Mouse (Mus musculus) G1E (cell line): Measurements from ENCODE around the gene Prnd. TPM values are rescaled to one million over a fixed set of nuclear protein-coding genes. Genes with fewer than 3 reads are reported as not detected.

ENCODE experiments used
- ATAC-seq: 2 replicates; pipeline ENCODE4 v1.8.0; 2016; ENCODE audit warnings: mild to moderate bottlenecking; ENCODE audit not compliant: insufficient number of reproducible peaks, poor library complexity, low FRiP score, severe bottlenecking; ENCODE audit errors: extremely low read depth
- DNase-seq: peaks from one replicate; pipeline ENCODE4 v3.0.0; 2012; ENCODE audit warnings: low spot score
- H3K27me3 ChIP-seq: 2 replicates; pipeline ENCODE4 v1.6.1; 2012; ENCODE audit warnings: mild to moderate bottlenecking, low read length, inconsistent platforms; ENCODE audit not compliant: insufficient read depth
- H3K36me3 ChIP-seq: replicated peaks from 2 replicates; pipeline ENCODE3; 2012; ENCODE audit warnings: mild to moderate bottlenecking, inconsistent platforms
- H3K4me1 ChIP-seq: 2 replicates; pipeline ENCODE4 v1.6.1; 2012; ENCODE audit warnings: low read depth, low read length, inconsistent platforms, mixed read lengths; ENCODE audit not compliant: insufficient read depth
- H3K4me3 ChIP-seq: 2 replicates; pipeline ENCODE4 v1.5.1; 2012; ENCODE audit warnings: low read depth, mild to moderate bottlenecking, inconsistent platforms, low read length, moderate library complexity, mixed read lengths
- H3K9me3 ChIP-seq: replicated peaks from 2 replicates; pipeline ENCODE4 v1.6.1; 2012; ENCODE audit warnings: inconsistent platforms
- CTCF ChIP-seq: IDR thresholded peaks from 2 replicates; pipeline ENCODE4 v1.5.1; 2012; ENCODE audit warnings: low read depth, low read length, inconsistent platforms, mixed read lengths
- GATA1 ChIP-seq: IDR thresholded peaks from 2 replicates; pipeline ENCODE4 v1.6.1; 2012; ENCODE audit warnings: borderline replicate concordance, low read length, inconsistent platforms, mixed read lengths
- GATA2 ChIP-seq: IDR thresholded peaks from 2 replicates; pipeline ENCODE4 v1.6.1; 2012; ENCODE audit warnings: low read depth, low read length, inconsistent platforms, borderline replicate concordance
- POLR2AphosphoS5 ChIP-seq: IDR thresholded peaks from 2 replicates; pipeline ENCODE4 v1.6.1; 2012; ENCODE audit warnings: low read depth, low read length, inconsistent platforms; ENCODE audit not compliant: insufficient replicate concordance
- TAL1 ChIP-seq: conservative IDR thresholded peaks from 2 replicates; pipeline ENCODE4 v1.6.1; 2012; ENCODE audit warnings: low read depth, low read length, inconsistent platforms, mixed read lengths
- polyA plus RNA-seq: library from polyadenylated mRNA; stranded (reverse); fragments of >175 nt; gene quantifications from 2 replicates; pipeline ENCODE4 v1.2.3, GENCODE M21; 2012
- total RNA-seq, 2 experiments: library from RNA; stranded (forward) in 1 of 2; stranded (reverse) in 1 of 2; fragments of 200-1000 nt in 1 of 2; fragments of >200 nt in 1 of 2; fragmentation: Nextera tagmentation in 1 of 2; gene quantifications; 2 replicates each; pipeline ENCODE4 v1.2.3; 2014 to 2017

The Prnd gene
- total and polyA plus RNA-seq, 3 experiments, result 0.05 TPM; not detected in 2

GRCm38 (mm10) chr2:131945765-131946164 is 4.9 kb upstream of the Prnd start:
- Histone ChIP-seq H3K36me3 (no peaks in the 10 kb centered on the region), H3K27me3 (peaks cover 17% of the 10 kb centered on the region), H3K4me1 (peaks cover 9% of the 10 kb centered on the region), H3K4me3 (no peak overlapping the region), H3K9me3 (no peaks in the 10 kb centered on the region)
- ATAC-seq, result no peak
- TF ChIP-seq POLR2AphosphoS5 (no peak), CTCF (no peak), GATA2 (no peak), TAL1 (no peak), GATA1 (no peak)
- no peak for DNase-seq

- H3K4me3 ChIP-seq, result no peak overlapping the region
- H3K27me3 ChIP-seq, result peaks cover 18% of the 10 kb centered on the region
- no peaks in the 10 kb centered on the region for H3K36me3 ChIP-seq
- TF ChIP-seq GATA2, result no peak
- TF ChIP-seq TAL1, result no peak
- TF ChIP-seq POLR2AphosphoS5, result no peak
- no peak for TF ChIP-seq CTCF
- no peak for TF ChIP-seq GATA1
- DNase-seq (no peak), ATAC-seq (no peak)
- no peaks in the 10 kb centered on the region for H3K9me3 ChIP-seq
- peaks cover 8% of the 10 kb centered on the region for H3K4me1 ChIP-seq
Observed at GRCm38 (mm10) chr2:131946351-131946750, 4.3 kb upstream of the Prnd start.

GRCm38 (mm10) chr2:131948156-131948555 is 2.5 kb upstream of the Prnd start:
- Histone ChIP-seq H3K9me3 (no peaks in the 10 kb centered on the region), H3K4me1 (peaks cover 8% of the 10 kb centered on the region), H3K4me3 (no peak overlapping the region), H3K27me3 (peaks cover 25% of the 10 kb centered on the region), H3K36me3 (no peaks in the 10 kb centered on the region)
- no peak for ATAC-seq
- no peak for TF ChIP-seq POLR2AphosphoS5
- no peak for TF ChIP-seq GATA1
- no peak for TF ChIP-seq GATA2
- no peak for TF ChIP-seq CTCF
- no peak for TF ChIP-seq TAL1
- DNase-seq, result no peak

- Histone ChIP-seq H3K9me3 (no peaks in the 10 kb centered on the region), H3K27me3 (peaks cover 31% of the 10 kb centered on the region), H3K36me3 (no peaks in the 10 kb centered on the region), H3K4me3 (no peak overlapping the region), H3K4me1 (peaks cover 8% of the 10 kb centered on the region)
- DNase-seq (no peak), ATAC-seq (no peak)
- TF ChIP-seq GATA2 (no peak), GATA1 (no peak), TAL1 (no peak), POLR2AphosphoS5 (no peak), CTCF (no peak)
Observed at GRCm38 (mm10) chr2:131948916-131949639, 1.6 kb upstream of the Prnd start.

GRCm38 (mm10) chr2:131949767-131950597 is 679 bp upstream of the Prnd start:
- Histone ChIP-seq H3K4me1 (peaks cover 9% of the 10 kb centered on the region), H3K9me3 (no peaks in the 10 kb centered on the region), H3K27me3 (peaks cover 33% of the 10 kb centered on the region), H3K36me3 (no peaks in the 10 kb centered on the region), H3K4me3 (no peak overlapping the region)
- ATAC-seq (peak; percentile 28), DNase-seq (peak; percentile 45)
- no peak for TF ChIP-seq GATA1
- peak; percentile 31; the same call in 1 of the 2 replicates for TF ChIP-seq CTCF

- Histone ChIP-seq H3K4me1 (peaks cover 14% of the 10 kb centered on the region), H3K9me3 (no peaks in the 10 kb centered on the region), H3K36me3 (no peaks in the 10 kb centered on the region), H3K4me3 (no peak overlapping the region), H3K27me3 (peaks cover 28% of the 10 kb centered on the region)
- DNase-seq (no peak), ATAC-seq (no peak)
- no peak for TF ChIP-seq CTCF
- TF ChIP-seq TAL1, result no peak
- TF ChIP-seq GATA2, result no peak
- TF ChIP-seq GATA1, result no peak
- TF ChIP-seq POLR2AphosphoS5, result no peak
Observed at GRCm38 (mm10) chr2:131952456-131952855, 1.8 kb downstream of the Prnd start.
